Mouse (Mus musculus) lung, embryonic 15.5 days (tissue): ENCODE measurements around the gene Tlx2. TPM values are rescaled to one million over a fixed set of nuclear protein-coding genes. Genes with fewer than 3 reads are reported as not detected.

Experiments
- ATAC-seq: fragments of 200-750 bp; cut with Nextera tagmentation; 2 replicates; pipeline ENCODE4 v1.8.0; 2017; ENCODE audit warnings: moderate number of reproducible peaks, borderline replicate concordance; ENCODE audit not compliant: low FRiP score, low TSS enrichment; ENCODE audit errors: extremely low read depth
- H3K27ac ChIP-seq: fragments of 300-500 bp; sonication (generic); 2 replicates; pipeline ENCODE4 v1.5.1; 2015; ENCODE audit warnings: moderate library complexity, mild to moderate bottlenecking, inconsistent platforms
- H3K27me3 ChIP-seq: fragments of 300-500 bp; sonication (generic); 2 replicates; pipeline ENCODE4 v1.6.1; 2015; ENCODE audit warnings: inconsistent platforms
- H3K36me3 ChIP-seq: fragments of 300-500 bp; sonication (generic); 2 replicates; pipeline ENCODE4 v1.6.1; 2015; ENCODE audit warnings: inconsistent platforms
- H3K4me1 ChIP-seq: fragments of 300-500 bp; sonication (generic); 2 replicates; pipeline ENCODE4 v1.6.1; 2015; ENCODE audit warnings: inconsistent platforms
- H3K4me2 ChIP-seq: fragments of 300-500 bp; sonication (generic); 2 replicates; pipeline ENCODE4 v1.6.1; 2015; ENCODE audit warnings: inconsistent platforms, mild to moderate bottlenecking, moderate library complexity
- H3K4me3 ChIP-seq: fragments of 300-500 bp; sonication (generic); 2 replicates; pipeline ENCODE4 v1.5.1; 2015; ENCODE audit warnings: mild to moderate bottlenecking, inconsistent platforms
- H3K9ac ChIP-seq: fragments of 300-500 bp; sonication (generic); 2 replicates; pipeline ENCODE4 v1.6.1; 2015; ENCODE audit warnings: inconsistent platforms
- H3K9me3 ChIP-seq: fragments of 300-500 bp; sonication (generic); 2 replicates; pipeline ENCODE4 v1.6.1; 2016; ENCODE audit warnings: inconsistent platforms
- WGBS: fragments of 180-500 bp; shearing (Covaris S2); methylation state at CpG from one replicate; pipeline ENCODE4 v1.1.7; 2015; 5-methylcytosine and 5-hydroxymethylcytosine counted together
- polyA plus RNA-seq: library from polyadenylated mRNA; unstranded; fragments of >200 nt; fragmentation: Nextera tagmentation; extraction: Ambion mirVana; gene quantifications from 2 replicates; pipeline ENCODE4 v1.2.1, GENCODE M21; 2015

Tlx2 gene
- polyA plus RNA-seq, 1 experiment from 2014 or later = 1.0 TPM

GRCm38 (mm10) chr6:83087205-83087925 lies 17.3 kb upstream of the Tlx2 start:
- H3K4me1 ChIP-seq = peaks cover 16% of the 10 kb centered on the region
- no peak overlapping the region; the same call in 1 of the 2 replicates for H3K9ac ChIP-seq
- peak overlapping the region; percentile 51 for H3K4me2 ChIP-seq

GRCm38 (mm10) chr6:83086121-83087035 lies 16.3 kb upstream of the Tlx2 start, which contains the start of gene Lbx2:
Gene Lbx2, plus strand, starts transcription at chr6:83086367.
- peaks cover 79% of the 10 kb centered on the region for H3K27me3 ChIP-seq
- H3K9me3 ChIP-seq = no peaks in the 10 kb centered on the region
- H3K9ac ChIP-seq = no peak within 1 kb of the TSS
- peak within 1 kb of the TSS; percentile 32 for H3K4me3 ChIP-seq
- H3K27ac ChIP-seq = no peak within 1 kb of the TSS
- no peak for ATAC-seq
- H3K4me1 ChIP-seq = peaks cover 16% of the 10 kb centered on the region
- 3% methylated on average over 42 of the region's 42 CpGs for WGBS
- peak within 1 kb of the TSS; percentile 51 for H3K4me2 ChIP-seq
- 0 out of 2 replicates have a peak, but pooled peaks cover under 1% of the 10 kb centered on the region for H3K36me3 ChIP-seq

More at GRCm38 (mm10) chr6:83087205-83087925, 17.3 kb upstream of the Tlx2 start:
- Histone ChIP-seq H3K27ac (no peak overlapping the region), H3K4me3 (peak overlapping the region; percentile 32), H3K36me3 (no peaks in the 10 kb centered on the region), H3K9me3 (no peaks in the 10 kb centered on the region), H3K27me3 (peaks cover 78% of the 10 kb centered on the region)
- 2% methylated on average over 47 of the region's 47 CpGs for WGBS
- ATAC-seq = no peak

GRCm38 (mm10) chr6:83084477-83084876 lies 14.4 kb upstream of the Tlx2 start:
- H3K27ac ChIP-seq = no peak overlapping the region
- peaks cover 70% of the 10 kb centered on the region for H3K27me3 ChIP-seq
- no peak overlapping the region for H3K9ac ChIP-seq
- H3K36me3 ChIP-seq = peaks cover 15% of the 10 kb centered on the region
- H3K4me2 ChIP-seq = no peak overlapping the region
- H3K4me3 ChIP-seq = no peak overlapping the region
- WGBS = 6% methylated on average over 6 of the region's 6 CpGs
- no peaks in the 10 kb centered on the region for H3K9me3 ChIP-seq
- ATAC-seq = no peak
- peaks cover 17% of the 10 kb centered on the region for H3K4me1 ChIP-seq

GRCm38 (mm10) chr6:83083497-83083896 lies 13.4 kb upstream of the Tlx2 start:
- no peak overlapping the region for H3K27ac ChIP-seq
- no peak overlapping the region for H3K4me3 ChIP-seq
- H3K4me2 ChIP-seq = no peak overlapping the region
- no peaks in the 10 kb centered on the region for H3K9me3 ChIP-seq
- WGBS = 20% methylated on average over 5 of the region's 5 CpGs
- H3K4me1 ChIP-seq = peaks cover 24% of the 10 kb centered on the region
- ATAC-seq = no peak
- no peak overlapping the region for H3K9ac ChIP-seq
- peaks cover 62% of the 10 kb centered on the region for H3K27me3 ChIP-seq
- H3K36me3 ChIP-seq = peaks cover 15% of the 10 kb centered on the region

- Histone ChIP-seq H3K27ac (no peak overlapping the region), H3K36me3 (peaks cover 15% of the 10 kb centered on the region), H3K4me3 (no peak overlapping the region), H3K27me3 (peaks cover 48% of the 10 kb centered on the region), H3K4me2 (no peak overlapping the region), H3K4me1 (peaks cover 14% of the 10 kb centered on the region), H3K9me3 (no peaks in the 10 kb centered on the region), H3K9ac (no peak overlapping the region)
- ATAC-seq = no peak
- WGBS = 80% methylated on average over 5 of the region's 5 CpGs
These were observed 10.1 kb upstream of the Tlx2 start for GRCm38 (mm10) chr6:83080210-83080609.

- H3K9me3 ChIP-seq = no peaks in the 10 kb centered on the region
- peaks cover 14% of the 10 kb centered on the region for H3K4me1 ChIP-seq
- peak; percentile 93 for ATAC-seq
- peak overlapping the region; percentile 88 for H3K9ac ChIP-seq
- peak overlapping the region; percentile 97 for H3K4me2 ChIP-seq
- H3K27ac ChIP-seq = peak overlapping the region; percentile 86
- under 1% methylated on average over 46 of the region's 46 CpGs for WGBS
- peaks cover 48% of the 10 kb centered on the region for H3K27me3 ChIP-seq
- peak overlapping the region; percentile 79 for H3K4me3 ChIP-seq
- peaks cover 15% of the 10 kb centered on the region for H3K36me3 ChIP-seq
These were observed 8.3 kb upstream of the Tlx2 start for GRCm38 (mm10) chr6:83078324-83078858.

GRCm38 (mm10) chr6:83077630-83078323 lies 7.7 kb upstream of the Tlx2 start, which contains the start of gene Pcgf1:
Gene Pcgf1, plus strand, starts transcription at chr6:83077869.
- peak; percentile 62; the same call in 1 of the 2 replicates for ATAC-seq
- H3K9ac ChIP-seq = peak within 1 kb of the TSS; percentile 88
- H3K27me3 ChIP-seq = peaks cover 48% of the 10 kb centered on the region

GRCm38 (mm10) chr6:83074979-83075378 lies 4.9 kb upstream of the Tlx2 start:
- Histone ChIP-seq H3K4me1 (peaks cover 24% of the 10 kb centered on the region), H3K36me3 (peaks cover 2% of the 10 kb centered on the region), H3K27me3 (peaks cover 71% of the 10 kb centered on the region), H3K9ac (no peak overlapping the region), H3K4me3 (no peak overlapping the region), H3K27ac (no peak overlapping the region), H3K9me3 (no peaks in the 10 kb centered on the region), H3K4me2 (no peak overlapping the region)
- WGBS = 15% methylated on average over 2 of the region's 2 CpGs
- ATAC-seq = no peak

More at GRCm38 (mm10) chr6:83077630-83078323, 7.7 kb upstream of the Tlx2 start, which contains the start of gene Pcgf1:
- Histone ChIP-seq H3K36me3 (peaks cover 15% of the 10 kb centered on the region), H3K9me3 (no peaks in the 10 kb centered on the region), H3K27ac (peak within 1 kb of the TSS; percentile 86), H3K4me1 (peaks cover 14% of the 10 kb centered on the region), H3K4me2 (peak within 1 kb of the TSS; percentile 97), H3K4me3 (peak within 1 kb of the TSS; percentile 79)
- under 1% methylated on average over 54 of the region's 54 CpGs for WGBS

- 1% methylated on average over 19 of the region's 24 CpGs for WGBS
- Histone ChIP-seq H3K4me1 (peaks cover 25% of the 10 kb centered on the region), H3K4me3 (no peak overlapping the region), H3K27ac (no peak overlapping the region), H3K27me3 (peaks cover 100% of the 10 kb centered on the region), H3K4me2 (no peak overlapping the region), H3K9me3 (no peaks in the 10 kb centered on the region), H3K9ac (no peak overlapping the region), H3K36me3 (no peaks in the 10 kb centered on the region)
- ATAC-seq = peak; percentile 30
These were observed 1.1 kb upstream of the Tlx2 start for GRCm38 (mm10) chr6:83071220-83071619.

- Histone ChIP-seq H3K9me3 (no peaks in the 10 kb centered on the region), H3K27ac (no peak overlapping the region), H3K4me2 (peak overlapping the region; percentile 34), H3K27me3 (peaks cover 100% of the 10 kb centered on the region), H3K4me3 (peak overlapping the region; percentile 15), H3K4me1 (peaks cover 25% of the 10 kb centered on the region), H3K9ac (no peak overlapping the region), H3K36me3 (no peaks in the 10 kb centered on the region)
- ATAC-seq = peak; percentile 40; the same call in 1 of the 2 replicates
- WGBS = under 1% methylated on average over 57 of the region's 58 CpGs
These were observed 472 bp upstream of the Tlx2 start for GRCm38 (mm10) chr6:83070311-83071219.
